In genomic region chr13:92677656-92678055, GRCm38 (mm10) we compare ENCODE assay signal across 31 mouse cellular contexts.
A peak's percentile ranks its signal among the peaks of the same experiment; 100 is the strongest.
DNase-seq lines count a peak whose midpoint lies in the region; ATAC-seq and TF ChIP-seq lines count a peak whose summit lies in the region.
"Had no signal": no experiment of that assay in that cellular context is flagged by ENCODE, and none has a peak within 500 bp of the region (broad histone marks: within the 10 kb centered on the region; RNA-seq: fewer than 3 reads in every experiment).

No protein-coding gene starts in this region.

- H3K36me3 ChIP-seq in heart, embryonic 10.5 days: no peaks in the 10 kb centered on the region
- H3K36me3 ChIP-seq in lung, embryonic 14.5 days (ENCODE audit: insufficient read depth): no peaks in the 10 kb centered on the region
- H3K36me3 ChIP-seq: embryonic facial prominence, embryonic 13.5 days; forebrain, embryonic 12.5 days; heart, embryonic 15.5 days; hindbrain, embryonic 12.5 days; intestine, embryonic 15.5 days; liver, embryonic 15.5 days; neural tube, embryonic 12.5 days had no signal

- TF ChIP-seq POLR2A in lung, adult 2 months (IDR thresholded peaks at IDR 0.05; ENCODE audit: borderline replicate concordance, extremely low read depth, low read depth, low read length): no peak

- DNase-seq in heart, embryonic 10.5 days (ENCODE audit: low spot score): no peak
- DNase-seq in heart, postnatal 36 days: no peak
- peak; percentile 40 for DNase-seq in lung, embryonic 14.5 days
- no peak for DNase-seq in lung, adult 2 months
- DNase-seq in NIH3T3 (ENCODE audit: low read depth): peak; percentile 61
- DNase-seq in mesoderm, embryonic 11.5 days (ENCODE audit: low read depth, low spot score): peak; percentile 28
- no peak for DNase-seq in layer of hippocampus, postnatal 14 days (ENCODE audit: low spot score in 2 of 2)
- DNase-seq: adrenal gland, postnatal 14 days; cerebellum, adult 11 months; cerebellum, adult 9-10 months; cerebellum, postnatal 36 days; forebrain, postnatal 0 days; gastrocnemius, postnatal 14 days; kidney, adult 8-10 months; kidney, postnatal 36 days; layer of hippocampus, postnatal 36 days; left cerebral cortex, postnatal 4 days; right cerebral cortex, adult 18-20 months; spleen, adult 18-20 months had no signal

- H3K4me1 ChIP-seq in heart, embryonic 10.5 days: peaks cover 46% of the 10 kb centered on the region
- H3K4me1 ChIP-seq in lung, embryonic 14.5 days (ENCODE audit: insufficient read depth): peaks cover 17% of the 10 kb centered on the region
- peaks cover 4% of the 10 kb centered on the region; the same call in 1 of the 2 replicates for H3K4me1 ChIP-seq in lung, adult 2 months (ENCODE audit: control insufficient read depth, insufficient read depth, low read length)
- H3K4me1 ChIP-seq: forebrain, embryonic 12.5 days had no signal

- WGBS in heart, embryonic 10.5 days: 50% methylated on average over 4 of the region's 4 CpGs
- WGBS in lung, embryonic 14.5 days: 24% methylated on average over 4 of the region's 4 CpGs
- 52% methylated on average over 4 of the region's 4 CpGs for WGBS in lung, adult 2 months

- no peak for TF ChIP-seq CTCF in lung, embryonic 14.5 days (IDR thresholded peaks at IDR 0.05; ENCODE audit: low read depth)
- TF ChIP-seq CTCF in lung, adult 2 months (IDR thresholded peaks at IDR 0.05; ENCODE audit: insufficient read depth, low read length): no peak

- H3K4me2 ChIP-seq in lung, embryonic 14.5 days: no peak overlapping the region
- H3K4me2 ChIP-seq: embryonic facial prominence, embryonic 13.5 days; forebrain, embryonic 12.5 days; heart, embryonic 15.5 days; hindbrain, embryonic 12.5 days; intestine, embryonic 15.5 days; liver, embryonic 15.5 days; neural tube, embryonic 12.5 days had no signal

- H3K27me3 ChIP-seq in heart, embryonic 10.5 days (ENCODE audit: insufficient read depth, poor library complexity, severe bottlenecking): no peaks in the 10 kb centered on the region
- no peaks in the 10 kb centered on the region for H3K27me3 ChIP-seq in lung, embryonic 14.5 days (ENCODE audit: insufficient read depth, low read length)
- H3K27me3 ChIP-seq: embryonic facial prominence, embryonic 13.5 days; forebrain, embryonic 12.5 days; heart, embryonic 15.5 days; hindbrain, embryonic 12.5 days; intestine, embryonic 15.5 days; liver, embryonic 15.5 days; Patski had no signal

- no peaks in the 10 kb centered on the region for H3K9me3 ChIP-seq in heart, embryonic 10.5 days
- H3K9me3 ChIP-seq in lung, embryonic 14.5 days (ENCODE audit: low read depth, low read length): no peaks in the 10 kb centered on the region
- H3K9me3 ChIP-seq: embryonic facial prominence, embryonic 13.5 days; forebrain, embryonic 12.5 days; G1E; heart, embryonic 15.5 days; hindbrain, embryonic 12.5 days; intestine, embryonic 15.5 days; liver, embryonic 15.5 days; neural tube, embryonic 12.5 days had no signal

- intact Hi-C loops in heart, postnatal 36 days (cut with DNase I): no loop called here

- ATAC-seq in lung, embryonic 14.5 days (ENCODE audit: insufficient read depth): no peak
- ATAC-seq: forebrain, postnatal 0 days; hindbrain, postnatal 0 days; intestine, embryonic 15.5 days; midbrain, embryonic 16.5 days; Patski had no signal

- no peak overlapping the region for H3K9ac ChIP-seq in lung, embryonic 14.5 days
- H3K9ac ChIP-seq: embryonic facial prominence, embryonic 13.5 days; forebrain, embryonic 12.5 days; forebrain, postnatal 0 days; heart, embryonic 15.5 days; hindbrain, embryonic 12.5 days; intestine, embryonic 15.5 days; liver, embryonic 15.5 days; neural tube, embryonic 12.5 days had no signal

- H3K4me3 ChIP-seq in heart, embryonic 10.5 days: no peak overlapping the region
- no peak overlapping the region for H3K4me3 ChIP-seq in lung, embryonic 14.5 days (ENCODE audit: low read depth, low read length)
- no peak overlapping the region for H3K4me3 ChIP-seq in lung, adult 2 months (replicated peaks; ENCODE audit: extremely low read depth, low read depth, low read length)
- H3K4me3 ChIP-seq: embryonic facial prominence, embryonic 13.5 days; forebrain, embryonic 12.5 days; heart, embryonic 15.5 days; hindbrain, embryonic 12.5 days; intestine, embryonic 15.5 days; liver, embryonic 15.5 days; neural tube, embryonic 12.5 days had no signal

- H3K27ac ChIP-seq in heart, embryonic 10.5 days: 0 out of 2 replicates have a peak overlapping the region, but pooled peaks have one; percentile 36
- H3K27ac ChIP-seq in lung, embryonic 14.5 days (ENCODE audit: low read depth): no peak overlapping the region
- H3K27ac ChIP-seq: embryonic facial prominence, embryonic 13.5 days; forebrain, embryonic 12.5 days; heart, embryonic 15.5 days; hindbrain, embryonic 12.5 days; hindbrain, postnatal 0 days; intestine, embryonic 15.5 days; liver, embryonic 15.5 days; macrophage; neural tube, embryonic 12.5 days had no signal

Comparison
In these comparisons a context has a peak if more than half of its experiments do, and no peak if none do; other contexts are left out.
1. DNase-seq: peak in lung, embryonic 14.5 days (single experiment), NIH3T3 (single experiment) and mesoderm, embryonic 11.5 days (single experiment); none in heart, embryonic 10.5 days (single experiment), heart, postnatal 36 days (0 of 2), lung, adult 2 months (single experiment) and layer of hippocampus, postnatal 14 days (0 of 2).